Mouse (Mus musculus) testis, adult 2 months (tissue): ENCODE data around the gene Ppp4r3a.

Source experiments
- CTCF ChIP-seq: fragments of 200-500 bp; IDR thresholded peaks from 2 replicates; pipeline ENCODE4 v1.5.1; 2012; ENCODE audit warnings: low read depth, mild to moderate bottlenecking, inconsistent platforms, low read length, moderate library complexity; ENCODE audit not compliant: control insufficient read depth, insufficient read depth, insufficient replicate concordance
- POLR2A ChIP-seq: fragments of 200-500 bp; IDR thresholded peaks from 2 replicates; pipeline ENCODE4 v1.6.1; 2012; ENCODE audit warnings: low read depth, mild to moderate bottlenecking, inconsistent platforms, low read length, moderate library complexity; ENCODE audit not compliant: control insufficient read depth

DNA sequence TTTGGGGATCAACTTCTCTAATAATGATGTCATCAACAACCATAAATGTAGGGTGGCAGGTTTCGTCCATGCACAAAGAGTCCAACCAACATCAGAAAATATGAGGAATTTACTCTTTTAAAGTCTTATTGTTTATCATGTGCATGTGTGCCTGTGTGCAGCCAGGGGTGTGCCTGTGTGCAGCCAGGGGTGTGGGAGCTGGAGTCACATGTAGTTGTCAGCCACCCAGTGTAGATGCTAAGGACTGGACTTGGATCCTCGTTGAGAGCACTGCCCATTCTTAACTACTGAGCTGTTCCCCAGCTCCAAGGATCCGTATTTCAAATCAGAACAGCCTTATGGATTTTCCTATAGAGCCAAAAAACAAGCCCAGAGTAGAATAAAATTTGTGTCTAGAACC, 92.4 kb downstream of the Ppp4r3a start:
- no peak for TF ChIP-seq CTCF
- TF ChIP-seq POLR2A = no peak
